Mouse (Mus musculus): Measurements from ENCODE around the gene Hdac4. TPM values are rescaled to one million over a fixed set of nuclear protein-coding genes. Genes with fewer than 3 reads are reported as not detected.

Hdac4 gene
- polyA plus RNA-seq, 1 experiment from 2014 or later, result 20.8 TPM

GRCm38 (mm10) chr1:92114091-92114490 lies 81.4 kb downstream of the Hdac4 start:
- Histone ChIP-seq H3K27ac (replicated peaks) (no peak overlapping the region), H3K27me3 (replicated peaks; ENCODE audit: low read depth, poor library complexity, severe bottlenecking) (no peaks in the 10 kb centered on the region), H3K4me1 (peaks cover 32% of the 10 kb centered on the region), H3K9me3 (no peaks in the 10 kb centered on the region), H3K4me3 (no peak overlapping the region), H3K36me3 (replicated peaks) (peaks cover 5% of the 10 kb centered on the region; the same call in 1 of the 2 replicates)
- 86% methylated on average over 3 of the region's 3 CpGs for WGBS
- no peak for DNase-seq (ENCODE audit: low spot score)

- WGBS, result 59% methylated on average over 6 of the region's 6 CpGs
- Histone ChIP-seq H3K4me1 (peaks cover 32% of the 10 kb centered on the region), H3K27ac (replicated peaks) (0 out of 2 replicates have a peak overlapping the region, but pooled peaks have one; percentile 48), H3K27me3 (replicated peaks; ENCODE audit: low read depth, poor library complexity, severe bottlenecking) (no peaks in the 10 kb centered on the region), H3K36me3 (replicated peaks) (peaks cover 5% of the 10 kb centered on the region; the same call in 1 of the 2 replicates), H3K9me3 (no peaks in the 10 kb centered on the region), H3K4me3 (no peak overlapping the region)
- peak; percentile 17 for DNase-seq (ENCODE audit: low spot score)
Measured at GRCm38 (mm10) chr1:92113243-92114009, 82.1 kb downstream of the Hdac4 start.

GRCm38 (mm10) chr1:92112591-92112990 lies 82.9 kb downstream of the Hdac4 start:
- Histone ChIP-seq H3K27ac (replicated peaks) (0 out of 2 replicates have a peak overlapping the region, but pooled peaks have one; percentile 5), H3K27me3 (replicated peaks; ENCODE audit: low read depth, poor library complexity, severe bottlenecking) (no peaks in the 10 kb centered on the region), H3K4me3 (no peak overlapping the region), H3K36me3 (replicated peaks) (peaks cover 5% of the 10 kb centered on the region; the same call in 1 of the 2 replicates), H3K4me1 (peaks cover 32% of the 10 kb centered on the region), H3K9me3 (no peaks in the 10 kb centered on the region)
- DNase-seq (ENCODE audit: low spot score), result no peak
- WGBS, result 85% methylated on average over 5 of the region's 5 CpGs

GRCm38 (mm10) chr1:92111551-92111950 lies 83.9 kb downstream of the Hdac4 start:
- H3K4me3 ChIP-seq, result no peak overlapping the region
- H3K27ac ChIP-seq (replicated peaks), result no peak overlapping the region
- no peaks in the 10 kb centered on the region for H3K9me3 ChIP-seq
- DNase-seq (ENCODE audit: low spot score), result no peak
- 87% methylated on average over 2 of the region's 2 CpGs for WGBS
- peaks cover 32% of the 10 kb centered on the region for H3K4me1 ChIP-seq
- peaks cover 5% of the 10 kb centered on the region; the same call in 1 of the 2 replicates for H3K36me3 ChIP-seq (replicated peaks)
- H3K27me3 ChIP-seq (replicated peaks; ENCODE audit: low read depth, poor library complexity, severe bottlenecking), result no peaks in the 10 kb centered on the region

- DNase-seq (ENCODE audit: low spot score), result no peak
- no peaks in the 10 kb centered on the region for H3K9me3 ChIP-seq
- H3K4me3 ChIP-seq, result no peak overlapping the region
- 89% methylated on average over 1 of the region's 1 CpGs for WGBS
- peaks cover 5% of the 10 kb centered on the region; the same call in 1 of the 2 replicates for H3K36me3 ChIP-seq (replicated peaks)
- H3K27me3 ChIP-seq (replicated peaks; ENCODE audit: low read depth, poor library complexity, severe bottlenecking), result no peaks in the 10 kb centered on the region
- no peak overlapping the region for H3K27ac ChIP-seq (replicated peaks)
- H3K4me1 ChIP-seq, result peaks cover 32% of the 10 kb centered on the region
Measured at GRCm38 (mm10) chr1:92111026-92111425, 84.5 kb downstream of the Hdac4 start.

GRCm38 (mm10) chr1:92109221-92109620 lies 86.3 kb downstream of the Hdac4 start:
- H3K9me3 ChIP-seq, result no peaks in the 10 kb centered on the region
- no peaks in the 10 kb centered on the region for H3K27me3 ChIP-seq (replicated peaks; ENCODE audit: low read depth, poor library complexity, severe bottlenecking)
- DNase-seq (ENCODE audit: low spot score), result no peak
- no peak overlapping the region for H3K27ac ChIP-seq (replicated peaks)
- H3K4me3 ChIP-seq, result no peak overlapping the region
- peaks cover 28% of the 10 kb centered on the region for H3K4me1 ChIP-seq
- WGBS, result 77% methylated on average over 1 of the region's 1 CpGs
- no peaks in the 10 kb centered on the region for H3K36me3 ChIP-seq (replicated peaks)

GRCm38 (mm10) chr1:92108556-92108955 lies 86.9 kb downstream of the Hdac4 start:
- Histone ChIP-seq H3K27ac (replicated peaks) (no peak overlapping the region), H3K36me3 (replicated peaks) (no peaks in the 10 kb centered on the region), H3K4me1 (peaks cover 21% of the 10 kb centered on the region), H3K27me3 (replicated peaks; ENCODE audit: low read depth, poor library complexity, severe bottlenecking) (no peaks in the 10 kb centered on the region), H3K4me3 (no peak overlapping the region), H3K9me3 (no peaks in the 10 kb centered on the region)
- WGBS, result 88% methylated on average over 2 of the region's 2 CpGs
- no peak for DNase-seq (ENCODE audit: low spot score)

- no peak for DNase-seq (ENCODE audit: low spot score)
- Histone ChIP-seq H3K4me1 (peaks cover 15% of the 10 kb centered on the region), H3K9me3 (no peaks in the 10 kb centered on the region), H3K27ac (replicated peaks) (no peak overlapping the region), H3K36me3 (replicated peaks) (no peaks in the 10 kb centered on the region), H3K27me3 (replicated peaks; ENCODE audit: low read depth, poor library complexity, severe bottlenecking) (no peaks in the 10 kb centered on the region), H3K4me3 (no peak overlapping the region)
- WGBS, result 93% methylated on average over 2 of the region's 2 CpGs
Measured at GRCm38 (mm10) chr1:92107996-92108395, 87.5 kb downstream of the Hdac4 start.

- H3K27me3 ChIP-seq (replicated peaks; ENCODE audit: low read depth, poor library complexity, severe bottlenecking), result no peaks in the 10 kb centered on the region
- H3K4me1 ChIP-seq, result peaks cover 11% of the 10 kb centered on the region
- H3K9me3 ChIP-seq, result no peaks in the 10 kb centered on the region
- WGBS, result 90% methylated on average over 2 of the region's 2 CpGs
- no peaks in the 10 kb centered on the region for H3K36me3 ChIP-seq (replicated peaks)
- no peak overlapping the region for H3K4me3 ChIP-seq
- H3K27ac ChIP-seq (replicated peaks), result no peak overlapping the region
- no peak for DNase-seq (ENCODE audit: low spot score)
Measured at GRCm38 (mm10) chr1:92107521-92107920, 88.0 kb downstream of the Hdac4 start.

- DNase-seq (ENCODE audit: low spot score), result no peak
Measured at GRCm38 (mm10) chr1:92106486-92107160, 88.9 kb downstream of the Hdac4 start.

GRCm38 (mm10) chr1:92104718-92105117 lies 90.8 kb downstream of the Hdac4 start:
- H3K36me3 ChIP-seq (replicated peaks), result no peaks in the 10 kb centered on the region
- H3K27ac ChIP-seq (replicated peaks), result no peak overlapping the region
- WGBS, result 84% methylated on average over 3 of the region's 3 CpGs
- no peak overlapping the region for H3K4me3 ChIP-seq
- peaks cover 5% of the 10 kb centered on the region; the same call in 1 of the 2 replicates for H3K4me1 ChIP-seq
- no peaks in the 10 kb centered on the region for H3K9me3 ChIP-seq
- DNase-seq (ENCODE audit: low spot score), result no peak
- no peaks in the 10 kb centered on the region for H3K27me3 ChIP-seq (replicated peaks; ENCODE audit: low read depth, poor library complexity, severe bottlenecking)

More at GRCm38 (mm10) chr1:92106486-92107160, 88.9 kb downstream of the Hdac4 start:
- Histone ChIP-seq H3K36me3 (replicated peaks) (no peaks in the 10 kb centered on the region), H3K4me3 (no peak overlapping the region), H3K9me3 (no peaks in the 10 kb centered on the region), H3K4me1 (peaks cover 5% of the 10 kb centered on the region; the same call in 1 of the 2 replicates), H3K27me3 (replicated peaks; ENCODE audit: low read depth, poor library complexity, severe bottlenecking) (no peaks in the 10 kb centered on the region), H3K27ac (replicated peaks) (no peak overlapping the region)
- WGBS, result 92% methylated on average over 4 of the region's 4 CpGs

GRCm38 (mm10) chr1:92103971-92104370 lies 91.5 kb downstream of the Hdac4 start:
- Histone ChIP-seq H3K27me3 (replicated peaks; ENCODE audit: low read depth, poor library complexity, severe bottlenecking) (no peaks in the 10 kb centered on the region), H3K4me1 (peaks cover 7% of the 10 kb centered on the region; the same call in 1 of the 2 replicates), H3K36me3 (replicated peaks) (no peaks in the 10 kb centered on the region), H3K27ac (replicated peaks) (no peak overlapping the region), H3K4me3 (no peak overlapping the region), H3K9me3 (no peaks in the 10 kb centered on the region)
- DNase-seq (ENCODE audit: low spot score), result no peak

- H3K4me3 ChIP-seq, result no peak overlapping the region
- DNase-seq (ENCODE audit: low spot score), result no peak
- H3K27me3 ChIP-seq (replicated peaks; ENCODE audit: low read depth, poor library complexity, severe bottlenecking), result no peaks in the 10 kb centered on the region
- H3K27ac ChIP-seq (replicated peaks), result no peak overlapping the region
- no peaks in the 10 kb centered on the region for H3K36me3 ChIP-seq (replicated peaks)
- H3K9me3 ChIP-seq, result no peaks in the 10 kb centered on the region
- peaks cover 7% of the 10 kb centered on the region; the same call in 1 of the 2 replicates for H3K4me1 ChIP-seq
- 84% methylated on average over 3 of the region's 3 CpGs for WGBS
Measured at GRCm38 (mm10) chr1:92103377-92103776, 92.1 kb downstream of the Hdac4 start.
